Mouse (Mus musculus): Measurements from ENCODE around the gene Dtx3l.
"Not testable (repeated sequence)": the region's sequence is repeated elsewhere in the genome, so short reads cannot be mapped to it uniquely, and the experiment has no call there.

Dtx3l gene

DNA sequence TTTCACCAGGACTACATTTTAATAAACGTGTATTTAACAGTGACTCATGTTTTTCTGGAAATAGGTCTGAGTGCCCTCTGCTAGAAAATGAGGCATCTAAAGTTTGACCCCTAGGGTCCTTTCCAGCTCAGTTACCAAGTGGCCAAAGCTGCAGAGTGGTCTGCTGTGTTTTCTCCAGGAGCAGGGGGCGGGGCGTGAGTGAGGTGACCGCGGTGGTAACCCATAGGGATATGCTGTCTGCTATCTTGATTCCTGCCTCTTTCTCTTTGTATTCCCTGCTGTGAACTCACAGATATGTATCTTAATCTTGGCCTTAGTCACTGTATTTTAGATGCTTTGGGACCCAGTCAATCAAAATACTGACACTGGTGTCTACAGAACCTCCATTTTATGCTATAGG lies 14.6 kb downstream of the Dtx3l start:
- DNase-seq (ENCODE audit: low spot score in 2 of 2) = no peak

DNA sequence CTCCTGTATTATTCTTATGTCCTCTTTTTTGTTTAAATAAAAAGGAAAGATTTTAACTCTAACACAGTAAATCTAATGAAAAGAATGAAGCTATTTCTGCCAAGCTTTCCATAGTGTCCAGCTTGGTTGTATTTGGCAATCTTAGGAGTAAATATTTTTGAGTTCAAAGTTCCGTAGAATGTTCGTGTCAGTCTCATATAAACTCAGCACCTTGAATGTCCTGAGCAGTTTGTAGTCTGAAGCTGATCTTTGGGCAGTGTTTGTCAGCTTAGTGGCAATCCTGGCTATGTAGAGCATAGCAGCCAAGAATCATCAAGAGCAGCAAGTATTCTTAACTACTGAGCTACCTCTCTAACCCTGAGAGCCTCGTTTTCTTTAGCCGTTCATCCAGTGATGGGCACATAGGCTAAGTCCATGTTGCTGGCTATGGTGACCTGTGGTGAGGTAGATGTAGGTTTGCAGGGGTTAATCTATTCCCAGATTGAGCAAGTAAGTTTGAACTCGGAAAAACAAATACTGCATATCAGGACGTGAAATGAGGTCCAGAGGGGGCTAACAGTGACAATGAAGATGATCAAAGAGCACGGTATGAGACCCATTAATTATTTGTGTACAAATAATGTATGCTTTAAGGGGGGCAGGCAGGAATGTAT lies 15.3 kb downstream of the Dtx3l start:
- DNase-seq (ENCODE audit: low spot score in 2 of 2) = no peak

DNA sequence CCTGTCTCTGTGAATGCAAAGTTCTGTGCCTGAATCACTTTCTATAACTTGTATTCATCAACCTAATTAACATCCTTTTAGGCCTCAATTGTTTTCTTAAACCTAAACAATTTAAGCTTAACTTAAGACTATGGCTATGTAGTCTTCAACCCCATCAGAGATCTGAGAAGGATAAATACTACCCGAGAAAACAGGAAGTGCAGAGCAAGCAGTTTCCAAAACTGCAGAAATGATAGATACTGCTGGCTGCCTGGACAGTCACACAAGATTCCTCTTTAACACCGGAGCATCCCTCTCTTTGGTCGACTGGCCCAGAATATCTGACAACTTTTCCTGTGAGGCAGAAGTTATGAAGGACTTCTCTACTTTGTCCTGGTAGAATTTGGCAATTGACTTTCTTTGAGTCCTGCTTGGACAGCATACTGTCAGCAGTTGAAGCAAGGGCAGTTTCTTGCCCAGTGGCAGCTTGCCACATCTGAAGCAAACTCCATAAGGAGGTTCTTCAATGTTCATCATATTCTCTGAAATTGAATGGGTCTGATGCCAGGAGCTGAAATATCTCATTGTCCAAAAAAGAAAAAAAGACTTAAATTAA lies 16.6 kb downstream of the Dtx3l start:
- no peak for DNase-seq (ENCODE audit: low spot score in 2 of 2)

DNA sequence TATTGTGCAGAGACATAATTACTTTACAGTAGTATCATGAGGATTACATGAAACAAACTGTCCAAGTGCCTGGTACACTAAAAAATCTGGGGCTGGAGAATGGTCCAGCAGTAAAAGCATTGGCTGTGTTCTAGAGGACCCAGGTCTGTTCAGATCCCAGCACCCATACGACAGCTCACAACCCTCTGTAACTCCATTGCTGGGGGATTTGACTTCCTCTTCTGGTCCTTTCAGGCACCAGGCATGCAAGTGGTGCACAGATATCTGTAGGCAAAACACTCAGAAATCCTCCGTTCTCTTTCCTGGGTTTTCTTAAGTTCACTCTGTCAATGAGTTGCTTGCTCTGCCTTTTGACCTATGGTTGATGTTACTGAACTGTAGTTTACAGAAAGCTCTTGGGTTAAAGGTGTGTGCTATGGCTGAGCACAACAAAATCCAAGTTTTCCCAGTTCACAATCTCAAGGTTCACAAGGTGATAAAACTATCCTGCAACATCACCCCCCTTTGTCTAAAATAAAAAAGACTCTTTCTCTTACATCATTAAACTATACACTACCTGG lies 17.2 kb downstream of the Dtx3l start:
- no peak for DNase-seq (ENCODE audit: low spot score in 2 of 2)

DNA sequence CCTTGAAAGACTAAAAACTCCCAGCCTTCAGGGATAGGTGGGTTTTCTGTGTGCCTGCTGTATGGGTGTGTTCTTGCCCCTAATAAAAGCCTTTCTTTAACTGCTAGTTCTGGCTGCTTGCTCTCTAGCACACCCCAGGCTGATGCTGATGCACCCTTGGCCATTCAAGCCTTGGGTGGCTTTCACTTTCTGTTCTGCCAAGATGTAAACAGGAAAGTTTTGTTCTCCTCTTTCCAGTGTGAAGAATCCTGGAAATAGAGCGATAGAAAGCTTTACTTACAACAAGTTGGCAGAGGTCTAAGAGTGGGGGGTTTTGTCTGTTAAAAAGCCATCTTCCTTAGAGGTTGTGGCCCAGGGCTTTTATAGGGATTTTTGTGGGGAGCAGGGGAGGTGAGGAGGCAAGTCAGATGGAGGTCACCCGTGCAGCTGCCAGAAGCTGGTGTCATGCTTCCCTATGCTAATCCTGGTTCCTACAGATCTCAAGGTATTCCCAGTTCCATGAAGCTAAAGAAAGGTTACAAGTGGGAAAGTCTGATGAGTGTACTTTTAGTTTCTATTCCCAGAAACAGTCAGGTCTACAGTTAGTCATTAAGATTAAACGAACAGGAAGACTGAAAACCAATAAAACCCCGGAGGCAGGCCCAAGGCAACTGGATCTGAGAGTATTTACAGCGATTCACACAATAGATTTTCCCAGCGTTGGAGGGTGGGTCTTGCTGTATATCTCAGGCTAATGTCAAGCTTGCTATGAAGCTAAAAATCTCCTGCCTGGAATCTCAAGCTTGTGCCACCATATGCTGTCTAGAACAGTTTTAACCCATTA lies 20.0 kb downstream of the Dtx3l start:
- no peak for DNase-seq (ENCODE audit: low spot score in 2 of 2)

DNA sequence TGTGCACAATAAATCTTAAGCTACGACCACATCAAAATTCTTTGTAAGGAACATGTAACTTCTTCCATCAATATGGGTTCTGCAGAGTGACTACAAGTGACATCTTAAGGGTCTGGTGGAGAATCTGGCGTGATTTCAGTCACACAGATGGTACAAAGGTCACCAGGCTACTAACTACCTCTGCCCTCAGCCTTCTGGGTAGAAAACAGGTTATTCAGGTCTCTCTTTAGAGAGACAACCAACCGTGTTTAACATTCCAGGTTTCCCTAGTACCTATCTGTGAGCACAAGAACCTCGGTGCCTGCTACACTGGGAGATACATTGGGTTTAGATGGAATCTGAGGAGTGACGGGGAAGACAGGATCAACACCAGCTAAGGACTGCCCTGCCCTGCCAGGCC lies 24.6 kb downstream of the Dtx3l start:
- DNase-seq (ENCODE audit: low spot score in 2 of 2) = no peak

DNA sequence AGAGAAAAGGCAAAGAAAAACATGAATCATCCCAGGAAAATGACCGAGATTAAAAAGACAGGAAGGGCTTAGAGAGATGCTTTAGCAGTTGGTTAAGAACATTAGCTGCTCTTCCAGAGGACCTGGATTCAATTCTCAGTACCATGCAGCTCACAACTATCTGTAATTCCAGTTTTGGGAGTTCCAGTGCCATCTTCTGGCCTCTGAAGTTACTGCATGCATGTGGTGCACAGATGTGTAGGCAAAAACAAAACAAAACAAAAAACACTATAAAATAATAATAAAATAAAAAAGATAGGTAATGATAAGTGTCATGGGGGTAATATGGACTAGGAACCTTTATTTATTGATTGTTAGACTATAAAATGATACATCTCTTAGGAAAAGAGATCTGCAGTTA lies 25.4 kb downstream of the Dtx3l start:
- no peak for DNase-seq (ENCODE audit: low spot score in 2 of 2)

DNA sequence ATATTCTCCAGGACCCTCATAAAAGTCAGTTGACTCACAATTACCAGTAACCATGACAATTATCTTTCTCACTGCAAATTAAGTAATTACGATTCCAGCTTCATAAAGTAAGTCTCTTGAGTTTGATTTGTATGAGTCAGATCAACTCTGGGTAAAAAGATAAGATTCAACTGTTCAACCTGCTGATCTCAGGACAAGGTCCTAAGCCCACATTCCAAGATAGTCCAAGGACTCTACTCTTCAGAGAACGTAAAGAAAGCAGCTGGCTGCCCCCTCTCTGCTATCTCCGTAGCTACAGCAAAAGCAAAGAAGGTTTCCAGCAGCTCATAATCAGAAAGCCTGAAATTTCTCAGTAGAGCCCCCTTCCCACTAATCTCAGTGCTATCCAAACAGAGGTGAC lies 27.5 kb downstream of the Dtx3l start:
- DNase-seq (ENCODE audit: low spot score in 2 of 2) = no peak

DNA sequence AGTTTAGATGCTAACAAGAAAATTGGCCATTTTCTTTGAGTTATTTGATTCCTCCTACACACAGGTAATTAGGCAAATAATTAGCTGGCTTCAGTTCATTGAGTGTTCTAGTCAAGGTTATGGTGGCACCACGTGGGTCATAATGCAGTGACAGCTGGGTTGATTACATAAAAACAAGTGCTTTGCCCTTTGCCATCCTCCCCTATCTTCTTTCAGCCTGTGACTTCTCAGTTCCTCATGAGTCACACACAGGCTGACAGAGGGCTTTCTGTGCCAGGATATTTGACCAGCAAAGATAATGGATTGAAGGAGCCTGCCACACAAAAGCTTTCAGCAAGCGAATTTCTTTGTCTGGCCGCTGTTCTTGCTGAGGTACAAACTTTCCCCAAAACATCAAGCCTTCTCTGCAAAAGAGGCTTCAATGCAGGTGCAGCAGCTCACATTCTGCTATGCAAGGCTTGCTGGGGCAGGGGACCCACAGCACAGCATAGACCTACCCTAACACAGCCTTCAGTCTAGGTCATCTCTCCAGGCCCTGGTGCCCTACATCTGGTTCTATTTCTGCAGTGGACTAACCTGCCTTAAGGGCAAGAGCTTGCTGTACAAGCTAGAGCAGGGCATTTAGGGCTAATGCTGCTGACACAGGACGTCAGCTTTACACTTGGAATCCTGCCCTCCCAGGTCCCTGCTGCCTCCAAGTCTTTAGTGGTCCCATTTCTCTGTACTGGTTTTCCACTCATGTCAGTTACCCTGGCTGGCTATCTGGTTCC lies 31.3 kb downstream of the Dtx3l start:
- no peak for DNase-seq (ENCODE audit: low spot score in 2 of 2)

DNA sequence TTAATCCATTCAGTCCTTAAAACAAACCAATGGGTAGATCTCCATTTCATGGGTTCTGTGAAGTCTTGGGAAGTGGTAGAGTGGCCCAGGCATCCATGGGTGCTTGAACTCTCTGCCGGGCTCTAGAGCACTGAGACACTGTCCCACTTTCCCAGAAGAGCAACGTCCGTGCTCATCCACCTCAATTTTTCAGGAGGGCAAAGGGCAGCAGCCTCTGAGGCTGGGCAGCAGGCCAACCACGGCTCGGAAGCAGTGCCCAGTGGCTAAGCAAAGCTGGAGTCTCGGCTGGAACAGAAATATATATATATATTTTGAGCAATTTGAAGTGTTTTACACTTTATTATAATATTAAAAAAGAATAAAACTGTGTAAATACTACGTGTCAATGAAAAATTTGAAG lies 32.1 kb downstream of the Dtx3l start:
- no peak for DNase-seq (ENCODE audit: low spot score in 2 of 2)

DNA sequence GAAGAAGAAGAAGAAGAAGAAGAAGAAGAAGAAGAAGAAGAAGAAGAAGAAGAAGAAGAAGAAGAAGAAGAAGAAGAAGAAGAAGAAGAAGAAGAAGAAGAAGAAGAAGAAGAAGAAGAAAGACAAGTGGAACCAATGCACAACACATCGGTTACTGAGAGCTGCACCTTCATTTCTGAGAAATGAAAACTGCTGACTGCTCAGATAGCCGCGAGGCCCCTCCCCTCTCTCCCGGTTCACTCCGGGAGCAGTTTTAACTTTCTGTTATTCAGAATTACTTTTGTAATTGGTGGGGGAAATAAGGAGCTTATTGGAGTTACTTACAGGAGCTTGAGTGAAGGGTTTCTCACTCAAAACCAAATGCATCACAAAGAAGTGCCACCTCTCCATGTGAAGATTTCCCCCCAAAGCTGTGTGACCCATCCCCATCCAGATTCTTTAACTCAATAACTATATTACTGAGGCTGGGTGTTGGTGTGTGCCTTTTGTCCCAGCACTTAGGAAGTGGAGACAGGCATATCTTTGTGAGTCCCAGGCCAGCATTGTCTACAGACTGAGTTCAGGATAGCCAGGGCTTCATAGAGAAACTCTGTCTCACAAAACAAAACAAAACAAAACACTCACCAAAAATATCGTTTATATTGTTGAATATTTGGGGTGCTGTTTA lies 33.0 kb downstream of the Dtx3l start:
- no peak for DNase-seq (ENCODE audit: low spot score in 2 of 2)

DNA sequence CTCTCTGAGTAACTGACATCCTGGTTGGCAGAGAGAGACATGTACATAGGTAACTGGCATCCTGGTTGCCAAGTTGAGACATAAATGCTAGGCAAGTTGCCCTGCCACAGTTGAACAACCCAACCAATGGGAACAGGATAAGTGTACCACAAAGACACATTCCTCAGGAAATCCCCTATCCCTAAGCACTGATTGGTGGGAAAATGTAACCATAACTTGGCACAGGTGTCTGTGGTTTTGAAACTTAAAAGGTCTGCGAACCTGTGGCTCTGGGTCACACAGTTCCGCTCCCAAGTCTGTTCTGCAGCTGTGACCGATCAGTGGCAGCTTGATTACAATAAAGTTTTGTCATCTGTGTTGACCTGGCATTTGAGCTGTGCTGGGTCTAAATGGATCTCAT lies 33.6 kb downstream of the Dtx3l start:
- no peak for DNase-seq (ENCODE audit: low spot score in 2 of 2)

DNA sequence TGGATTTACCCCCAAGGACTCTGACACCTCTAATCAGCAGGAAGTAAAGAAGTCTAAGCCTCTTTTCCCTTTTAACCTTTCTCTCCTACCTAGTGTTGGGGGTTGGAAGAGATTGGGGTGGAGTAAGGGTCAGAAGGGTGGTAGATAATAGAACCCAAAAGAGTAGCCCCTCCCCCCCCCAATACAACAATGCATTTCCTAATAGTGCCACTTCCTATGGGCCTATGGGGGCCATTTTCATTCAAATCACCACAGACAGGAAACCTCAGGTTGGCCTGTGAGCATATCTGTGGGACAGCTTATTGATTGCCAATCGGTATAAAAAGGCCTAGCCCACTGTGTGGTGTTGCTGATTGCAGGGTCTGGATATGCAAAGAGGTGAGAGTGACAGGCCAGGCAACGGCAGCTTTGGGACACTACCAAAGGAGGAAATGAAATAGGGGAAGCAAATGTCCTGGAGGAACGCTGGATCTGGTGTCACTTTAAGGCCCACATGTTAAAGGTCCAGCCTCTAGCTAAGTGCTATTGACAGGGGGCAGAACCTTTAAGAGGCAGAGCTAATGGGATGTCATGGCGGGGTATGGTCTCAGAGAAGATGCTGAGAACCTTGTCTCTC lies 34.7 kb downstream of the Dtx3l start:
- DNase-seq (ENCODE audit: low spot score in 2 of 2) = no peak

DNA sequence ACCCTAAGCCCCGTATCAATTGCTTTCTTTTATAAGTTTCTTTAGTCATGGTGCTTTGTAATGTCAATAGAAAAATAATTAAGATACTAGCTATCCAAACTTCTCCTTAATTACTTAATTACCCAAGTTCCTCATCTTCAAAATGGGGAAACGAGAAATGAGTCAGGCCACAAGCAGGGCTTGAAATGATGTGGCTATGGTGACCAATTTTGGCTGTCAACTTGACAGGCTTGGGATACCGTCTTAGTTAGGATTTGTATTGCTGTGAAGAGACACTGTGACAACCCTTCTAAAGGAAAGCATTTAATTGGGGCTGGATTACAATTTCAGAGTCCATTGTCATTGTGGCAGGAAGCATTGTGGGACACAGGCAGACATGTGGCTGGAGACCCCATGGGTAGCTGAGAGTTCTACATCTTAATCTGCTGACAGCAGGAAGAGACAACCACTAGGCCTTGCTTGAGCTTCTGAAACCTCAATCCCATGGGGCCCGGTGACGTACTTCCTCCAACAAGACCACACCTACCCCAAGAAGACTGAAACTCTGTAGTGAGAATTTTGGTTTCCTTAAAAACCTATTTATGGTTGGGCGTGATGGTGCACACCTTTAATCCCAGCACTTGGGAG lies 35.8 kb downstream of the Dtx3l start:
- DNase-seq (ENCODE audit: low spot score in 2 of 2) = no peak

DNA sequence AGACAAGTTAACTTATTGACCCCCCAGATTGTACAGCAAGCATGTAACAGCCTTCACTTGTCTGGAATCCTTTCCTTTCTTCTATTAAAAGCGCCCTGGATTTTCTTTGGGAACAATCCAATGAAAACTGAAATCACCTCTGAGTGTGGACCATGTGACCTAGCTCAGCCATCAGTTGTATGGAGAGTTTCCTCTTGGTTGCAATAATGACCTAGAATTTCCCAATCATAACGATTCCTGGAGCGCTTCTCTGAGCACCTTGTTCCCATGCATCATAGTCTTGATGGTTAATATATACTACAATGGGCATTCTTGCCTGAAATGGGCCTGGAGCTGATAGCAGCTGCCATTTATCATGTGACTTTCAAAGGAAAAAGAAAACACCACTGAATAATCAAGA lies 38.4 kb downstream of the Dtx3l start:
- DNase-seq (ENCODE audit: low spot score in 2 of 2) = no peak

DNA sequence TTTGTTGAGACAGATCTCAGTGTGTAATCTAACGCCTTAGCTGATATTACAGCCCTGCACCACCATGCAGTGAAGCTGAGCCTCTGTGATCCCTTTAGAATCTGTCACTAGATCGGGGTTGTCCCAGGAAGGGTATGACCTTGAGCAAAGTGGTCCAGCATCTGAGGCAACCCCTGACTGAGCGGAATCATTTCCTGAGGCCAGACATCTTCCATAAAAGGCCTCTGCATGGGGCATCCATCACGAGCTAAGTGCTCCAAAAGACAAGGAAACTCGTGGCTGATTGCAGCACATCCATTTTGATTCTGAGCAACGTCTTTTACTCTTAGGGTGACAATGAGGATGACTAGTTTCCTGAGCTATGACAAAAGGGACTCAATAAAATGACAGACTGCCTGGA lies 44.0 kb downstream of the Dtx3l start:
- DNase-seq (ENCODE audit: low spot score in 2 of 2) = no peak

DNA sequence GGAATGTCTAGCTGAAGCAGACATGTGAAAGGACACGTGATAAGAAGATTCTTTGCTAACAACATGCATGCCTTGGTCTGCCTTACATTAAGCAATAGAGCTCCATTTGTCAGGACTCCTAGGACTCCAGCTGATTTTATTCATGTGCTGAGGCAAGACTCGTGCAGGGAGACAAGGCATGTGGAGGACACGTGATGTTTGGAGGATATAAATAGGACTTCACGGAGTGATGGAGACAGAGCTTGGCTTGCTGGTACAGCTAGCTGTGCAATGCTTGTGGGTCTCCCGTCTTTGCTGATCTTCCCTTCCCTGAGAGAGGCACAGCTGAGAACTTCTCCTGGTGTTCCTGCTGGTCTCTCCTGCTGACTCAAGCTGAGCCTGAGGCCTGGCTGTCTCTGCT lies 47.3 kb downstream of the Dtx3l start:
- DNase-seq (ENCODE audit: low spot score in 2 of 2) = not testable (repeated sequence)

DNA sequence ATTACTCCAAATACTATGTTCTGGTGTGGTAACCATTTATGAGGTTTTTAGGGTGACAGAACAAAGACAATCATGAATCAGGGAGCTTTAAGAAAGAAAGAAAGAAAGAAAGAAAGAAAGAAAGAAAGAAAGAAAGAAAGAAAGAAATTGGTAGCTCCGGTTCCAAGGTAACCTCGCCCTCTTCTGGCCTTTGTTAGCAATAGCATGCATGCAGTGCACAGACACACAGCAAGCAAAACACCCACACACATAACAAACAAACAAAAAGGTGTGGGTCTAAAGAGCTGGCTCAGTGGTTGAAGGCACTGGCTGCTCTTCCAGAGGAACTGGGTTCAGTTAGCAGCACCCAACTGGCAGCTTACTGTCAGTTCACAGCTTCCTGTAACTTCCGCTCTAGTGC lies 48.3 kb downstream of the Dtx3l start:
- DNase-seq (ENCODE audit: low spot score in 2 of 2) = no peak

DNA sequence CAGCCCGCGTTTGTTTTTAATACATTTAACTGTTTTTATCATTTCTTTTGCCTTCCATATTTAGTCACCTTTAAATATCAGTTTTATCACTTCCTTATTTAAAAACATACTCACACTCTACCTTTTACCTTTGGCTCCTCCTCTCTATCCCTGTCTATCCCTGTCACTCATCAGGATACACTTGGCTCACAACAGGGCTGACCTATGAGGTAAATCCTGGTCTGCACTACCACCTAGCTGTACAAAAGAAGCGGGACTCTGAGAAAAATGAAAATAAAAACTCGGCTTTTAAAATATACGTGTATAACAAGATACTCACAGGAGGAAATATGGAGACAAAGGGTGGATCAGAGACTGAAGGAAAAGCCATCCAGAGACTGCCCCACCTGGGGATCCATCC lies 50.0 kb downstream of the Dtx3l start:
- no peak for DNase-seq (ENCODE audit: low spot score in 2 of 2)

DNA sequence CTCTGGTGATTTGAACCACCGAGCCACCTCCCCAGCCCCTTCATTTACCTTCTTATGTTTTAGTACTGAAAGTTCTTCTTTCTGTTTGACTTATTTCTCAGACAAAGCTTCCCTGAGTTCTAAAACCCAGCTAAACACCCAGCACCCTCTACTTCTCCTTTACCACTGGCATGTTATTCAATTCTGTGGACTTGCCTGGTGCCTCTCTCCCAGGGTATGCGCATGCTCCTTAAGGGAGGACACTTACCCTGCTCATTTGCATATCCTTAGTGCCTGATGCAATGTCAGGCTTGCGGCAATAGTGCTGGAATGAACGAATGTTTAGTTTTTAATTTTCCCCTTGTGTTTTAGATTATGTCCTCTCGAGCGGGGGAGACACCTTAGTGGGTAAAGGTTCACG lies 50.8 kb downstream of the Dtx3l start:
- DNase-seq (ENCODE audit: low spot score in 2 of 2) = no peak

All from right cerebral cortex, postnatal 10 days (tissue).